Comparison of ENCODE assay signal across 18 mouse cellular contexts in the genomic region with DNA sequence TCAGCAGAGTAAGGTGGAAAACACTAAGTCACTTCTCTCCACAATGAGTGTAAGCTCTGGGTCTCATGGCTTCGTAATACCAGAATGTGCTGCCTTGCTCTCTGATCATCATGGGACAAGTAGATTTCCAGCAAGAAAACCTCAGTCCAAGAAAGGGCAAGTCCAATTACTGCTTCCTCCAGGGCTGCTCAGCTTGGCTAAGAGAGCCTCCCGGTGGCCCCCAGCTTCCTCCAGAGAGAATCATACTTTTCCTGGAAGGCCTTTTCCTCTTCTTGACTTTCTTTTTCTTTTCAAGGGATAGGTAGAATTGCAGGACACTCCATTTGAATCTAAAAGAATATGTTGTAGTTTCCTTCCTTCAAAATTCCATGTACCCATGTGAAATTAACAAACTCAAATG.
DNase-seq lines count a peak whose midpoint lies in the region; ATAC-seq and TF ChIP-seq lines count a peak whose summit lies in the region.
"Had no signal": no experiment of that assay in that cellular context is flagged by ENCODE, and none has a peak within 500 bp of the region (broad histone marks: within the 10 kb centered on the region; RNA-seq: fewer than 3 reads in every experiment).

No protein-coding gene starts in this region.

- H3K4me2 ChIP-seq in liver, postnatal 0 days (ENCODE audit: low read depth, low read length) = no peak overlapping the region
- H3K4me2 ChIP-seq: embryonic facial prominence, embryonic 15.5 days; heart, embryonic 13.5 days; stomach, embryonic 15.5 days had no signal

- 57% methylated on average over 2 of the region's 2 CpGs for WGBS in heart, adult 2 months
- 78% methylated on average over 2 of the region's 2 CpGs for WGBS in liver, adult 2 months
- WGBS in liver, postnatal 0 days (ENCODE audit: insufficient replicate concordance) = 80% methylated on average over 2 of the region's 2 CpGs
- 66% methylated on average over 2 of the region's 2 CpGs for WGBS in small intestine, adult 2 months

- H3K27me3 ChIP-seq in heart, adult 2 months (ENCODE audit: control insufficient read depth, insufficient read depth, low read length) = no peaks in the 10 kb centered on the region
- no peaks in the 10 kb centered on the region for H3K27me3 ChIP-seq in liver, adult 2 months (ENCODE audit: control insufficient read depth, insufficient read depth, low read length)
- H3K27me3 ChIP-seq in liver, postnatal 0 days (ENCODE audit: insufficient read depth, low read length) = no peaks in the 10 kb centered on the region
- H3K27me3 ChIP-seq in small intestine, adult 2 months (ENCODE audit: control insufficient read depth, insufficient read depth, low read length) = no peaks in the 10 kb centered on the region
- H3K27me3 ChIP-seq: embryonic facial prominence, embryonic 15.5 days; heart, embryonic 13.5 days; stomach, embryonic 15.5 days had no signal

- ATAC-seq in liver, postnatal 0 days = no peak

- no peaks in the 10 kb centered on the region for H3K36me3 ChIP-seq in heart, adult 2 months (ENCODE audit: control insufficient read depth, insufficient read depth, low read length)
- H3K36me3 ChIP-seq in liver, adult 2 months (ENCODE audit: control insufficient read depth, insufficient read depth, low read length) = no peaks in the 10 kb centered on the region
- H3K36me3 ChIP-seq in liver, postnatal 0 days (replicated peaks; ENCODE audit: insufficient read depth, low read length) = no peaks in the 10 kb centered on the region
- H3K36me3 ChIP-seq in small intestine, adult 2 months (ENCODE audit: control insufficient read depth, insufficient read depth, low read length) = no peaks in the 10 kb centered on the region
- H3K36me3 ChIP-seq: embryonic facial prominence, embryonic 15.5 days; forebrain, embryonic 10.5 days; heart, embryonic 13.5 days; stomach, embryonic 15.5 days had no signal

- intact Hi-C loops in heart, adult 2 months (cut with DNase I) = no loop called here

- no peak for TF ChIP-seq EP300 in heart, adult 2 months (IDR thresholded peaks at IDR 0.05; ENCODE audit: insufficient read depth, low read depth, low read length)
- TF ChIP-seq EP300 in liver, postnatal 0 days (IDR thresholded peaks at IDR 0.05; ENCODE audit: low read depth) = no peak

- H3K79me2 ChIP-seq in heart, adult 2 months (replicated peaks; ENCODE audit: control insufficient read depth, insufficient read depth, low read length) = no peaks in the 10 kb centered on the region
- H3K79me2 ChIP-seq in liver, adult 2 months (ENCODE audit: control insufficient read depth, insufficient read depth, low read length) = no peaks in the 10 kb centered on the region

- DNase-seq in heart, adult 2 months = no peak
- DNase-seq in heart, adult 9 months (ENCODE audit: low spot score in 2 of 2) = no peak
- DNase-seq in liver, adult 2 months (ENCODE audit: extremely low read depth, low read depth, low spot score) = no peak
- DNase-seq in liver, postnatal 0 days = no peak
- DNase-seq in brain, embryonic 14.5 days (ENCODE audit: low read depth) = peak; percentile 12
- DNase-seq in left cerebral cortex, adult 18-20 months (ENCODE audit: low spot score in 2 of 2) = no peak
- DNase-seq: cerebellum, postnatal 10 days; gastrocnemius, postnatal 25 days; heart, postnatal 36 days; layer of hippocampus, postnatal 36 days; liver; right cerebral cortex, adult 18-20 months; spleen, adult 18-20 months had no signal

- H3K9ac ChIP-seq in heart, adult 2 months (ENCODE audit: low read depth, low read length) = no peak overlapping the region
- no peak overlapping the region for H3K9ac ChIP-seq in liver, adult 2 months (ENCODE audit: low read depth, low read length)
- no peak overlapping the region for H3K9ac ChIP-seq in liver, postnatal 0 days (replicated peaks)
- H3K9ac ChIP-seq: embryonic facial prominence, embryonic 15.5 days; heart, embryonic 13.5 days; stomach, embryonic 15.5 days had no signal

- no peaks in the 10 kb centered on the region for H3K9me3 ChIP-seq in liver, postnatal 0 days (ENCODE audit: low read length)
- H3K9me3 ChIP-seq: embryonic facial prominence, embryonic 15.5 days; forebrain, embryonic 10.5 days; heart, embryonic 13.5 days; stomach, embryonic 15.5 days had no signal

- 0 out of 2 replicates have a peak, but pooled peaks have one; percentile 25 for TF ChIP-seq CTCF in heart, adult 2 months (IDR thresholded peaks at IDR 0.05)
- 0 out of 2 replicates have a peak, but pooled peaks have one; percentile 2 for TF ChIP-seq CTCF in liver, adult 2 months (IDR thresholded peaks at IDR 0.05; ENCODE audit: low read depth, low read length)
- TF ChIP-seq CTCF in liver, postnatal 0 days (IDR thresholded peaks at IDR 0.05; ENCODE audit: low read depth) = no peak
- TF ChIP-seq CTCF in brain, embryonic 14.5 days (IDR thresholded peaks at IDR 0.05; ENCODE audit: borderline replicate concordance, extremely low read depth, insufficient read depth, insufficient read length) = no peak
- TF ChIP-seq CTCF in small intestine, adult 2 months (IDR thresholded peaks at IDR 0.05; ENCODE audit: extremely low read depth, insufficient read length, insufficient replicate concordance, low read depth, low read length) = peak; percentile 33; the same call in 1 of the 2 replicates

- H3K4me3 ChIP-seq in heart, adult 2 months = no peak overlapping the region
- no peak overlapping the region for H3K4me3 ChIP-seq in liver, adult 2 months (ENCODE audit: insufficient read depth, low read depth, low read length)
- no peak overlapping the region for H3K4me3 ChIP-seq in liver, postnatal 0 days (ENCODE audit: low read depth, low read length)
- H3K4me3 ChIP-seq in small intestine, adult 2 months (ENCODE audit: low read depth, low read length) = no peak overlapping the region
- H3K4me3 ChIP-seq: embryonic facial prominence, embryonic 15.5 days; forebrain, embryonic 10.5 days; heart, embryonic 13.5 days; stomach, embryonic 15.5 days had no signal

- no peak overlapping the region for H3K27ac ChIP-seq in heart, adult 2 months
- no peak overlapping the region for H3K27ac ChIP-seq in liver, adult 2 months (replicated peaks; ENCODE audit: insufficient read depth, low read depth, low read length)
- H3K27ac ChIP-seq in liver, postnatal 0 days (ENCODE audit: low read depth) = no peak overlapping the region
- no peak overlapping the region for H3K27ac ChIP-seq in small intestine, adult 2 months (ENCODE audit: insufficient read depth, low read depth, low read length)
- H3K27ac ChIP-seq: embryonic facial prominence, embryonic 15.5 days; forebrain, embryonic 10.5 days; heart, embryonic 13.5 days; stomach, embryonic 15.5 days had no signal

- no peak for TF ChIP-seq POLR2A in heart, adult 2 months (IDR thresholded peaks at IDR 0.05; ENCODE audit: insufficient read depth, low read depth, low read length)
- no peak for TF ChIP-seq POLR2A in liver, adult 2 months (IDR thresholded peaks at IDR 0.05; ENCODE audit: extremely low read depth, insufficient read depth, low read length)
- TF ChIP-seq POLR2A in brain, embryonic 14.5 days (IDR thresholded peaks at IDR 0.05; ENCODE audit: borderline replicate concordance, extremely low read depth, insufficient read depth, insufficient read length, poor library complexity, severe bottlenecking) = no peak
- TF ChIP-seq POLR2A in small intestine, adult 2 months (IDR thresholded peaks at IDR 0.05; ENCODE audit: low read depth, low read length) = no peak

- H3K4me1 ChIP-seq in heart, adult 2 months (ENCODE audit: control insufficient read depth, insufficient read depth, low read length) = no peaks in the 10 kb centered on the region
- H3K4me1 ChIP-seq in liver, adult 2 months (ENCODE audit: control insufficient read depth, insufficient read depth, low read length) = no peaks in the 10 kb centered on the region
- H3K4me1 ChIP-seq in liver, postnatal 0 days (ENCODE audit: insufficient read depth) = no peaks in the 10 kb centered on the region
- no peaks in the 10 kb centered on the region for H3K4me1 ChIP-seq in small intestine, adult 2 months (ENCODE audit: control insufficient read depth, insufficient read depth, insufficient read length, low read length)
- H3K4me1 ChIP-seq: embryonic facial prominence, embryonic 15.5 days; stomach, embryonic 15.5 days had no signal

Comparison
In these comparisons a context has a peak if more than half of its experiments do, and no peak if none do; other contexts are left out.
1. CTCF ChIP-seq: peak in heart, adult 2 months (single experiment), liver, adult 2 months (single experiment) and small intestine, adult 2 months (single experiment); none in liver, postnatal 0 days (single experiment) and brain, embryonic 14.5 days (single experiment).